Mouse (Mus musculus) testis, postnatal 10 days (tissue): ENCODE data around the gene Atp8a2.

Source experiments
- DNase-seq: peaks from one replicate; pipeline ENCODE4 v3.0.0; 2021; ENCODE audit warnings: low spot score

Atp8a2 gene

DNA sequence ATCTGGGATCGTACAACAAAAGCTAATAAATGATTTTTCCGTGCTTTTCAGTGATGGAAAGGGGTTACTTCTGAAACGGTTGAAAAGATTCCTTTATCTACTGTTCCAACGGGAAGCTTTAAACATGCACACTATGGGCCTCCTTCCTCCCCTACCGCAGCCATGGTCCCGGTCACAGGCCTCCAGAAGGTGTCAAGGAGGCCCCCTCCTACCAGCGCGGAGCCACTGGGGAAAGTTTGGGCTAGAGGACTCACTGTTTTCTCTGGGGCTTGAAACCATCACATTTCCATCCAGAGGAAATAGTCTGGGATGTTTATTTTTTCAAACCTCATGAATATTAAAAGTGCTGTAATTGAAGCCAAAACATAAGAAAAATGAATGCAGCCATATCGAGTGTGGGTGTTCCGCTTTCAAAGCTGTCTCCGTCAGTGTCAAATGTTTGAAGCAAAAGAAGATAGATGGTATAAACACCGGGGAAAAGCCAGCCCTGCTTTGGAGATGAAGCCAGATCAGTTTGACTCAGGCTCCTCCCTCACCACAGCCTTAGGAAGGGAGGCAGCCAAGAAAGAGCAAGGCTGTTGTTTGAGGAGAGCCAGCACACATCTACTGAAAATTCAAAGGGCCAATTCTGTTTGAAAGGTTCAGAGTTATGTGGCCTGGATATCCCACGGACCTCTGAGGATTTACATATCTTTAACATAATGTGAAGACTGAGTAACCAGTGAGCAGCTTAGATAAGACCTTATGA lies 481.1 kb downstream of the Atp8a2 start:
- no peak for DNase-seq

GRCm38 (mm10) chr14:59709505-59710335 lies 487.3 kb downstream of the Atp8a2 start:
- no peak for DNase-seq

- DNase-seq, result no peak
Measured at GRCm38 (mm10) chr14:59708009-59708408, 489.0 kb downstream of the Atp8a2 start.

DNA sequence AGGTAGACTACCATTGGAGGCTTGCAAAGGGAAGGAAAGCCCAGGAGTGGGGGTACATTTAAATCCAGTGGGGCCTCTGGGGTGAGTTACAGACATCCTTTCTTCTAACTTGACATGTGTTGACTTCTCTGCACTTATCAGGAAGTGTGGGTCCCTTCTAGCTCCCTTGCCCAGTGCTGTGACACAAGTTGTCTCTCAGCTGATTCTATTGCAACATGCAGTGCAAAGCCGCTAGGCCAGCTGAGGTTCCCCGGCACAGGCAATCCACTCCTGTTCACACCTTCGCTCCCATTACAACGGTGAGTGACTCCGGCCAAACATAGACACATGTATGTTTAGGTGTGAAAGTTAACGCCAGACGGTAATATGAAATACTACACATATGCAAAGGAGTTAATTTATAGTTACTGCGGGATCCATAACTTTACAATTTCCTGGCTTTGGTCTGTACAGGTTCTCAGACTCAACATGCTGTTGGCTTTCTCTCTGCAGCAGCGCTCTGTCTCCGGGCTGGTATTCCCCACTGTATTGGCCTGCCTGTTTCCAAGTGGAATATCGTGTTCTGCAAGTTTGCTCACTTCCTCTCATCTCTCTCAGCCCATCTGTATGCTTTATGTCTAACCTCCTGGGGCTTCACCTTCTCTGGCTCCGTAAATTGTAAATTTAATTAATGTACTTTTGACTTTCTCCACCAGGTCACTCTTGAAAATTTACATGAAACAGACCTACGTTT lies 491.5 kb downstream of the Atp8a2 start:
- no peak for DNase-seq

DNA sequence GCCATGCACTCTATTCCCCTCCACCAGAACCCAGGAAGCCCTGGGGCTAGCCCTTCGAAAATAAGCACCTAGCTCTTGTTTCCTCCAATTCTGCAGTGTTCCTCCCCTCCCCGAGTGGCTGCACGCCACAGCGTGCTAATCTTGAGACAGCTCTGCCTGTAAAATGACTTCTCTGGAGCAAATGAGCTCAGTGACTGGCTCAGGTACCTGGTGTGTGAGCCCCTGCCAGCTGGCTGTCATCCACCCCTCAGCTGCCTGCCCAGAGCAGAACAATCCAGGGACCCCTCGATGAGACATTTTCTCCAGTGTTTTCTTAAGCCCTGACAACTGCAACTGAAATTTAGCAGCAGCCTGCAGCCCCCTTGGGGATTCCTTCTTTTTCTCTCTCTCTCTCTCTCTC lies 495.5 kb downstream of the Atp8a2 start:
- no peak for DNase-seq

- DNase-seq, result no peak
Measured at GRCm38 (mm10) chr14:59695160-59695559, 501.8 kb downstream of the Atp8a2 start.

- DNase-seq, result no peak
Measured at GRCm38 (mm10) chr14:59692164-59692563, 504.8 kb downstream of the Atp8a2 start.

DNA sequence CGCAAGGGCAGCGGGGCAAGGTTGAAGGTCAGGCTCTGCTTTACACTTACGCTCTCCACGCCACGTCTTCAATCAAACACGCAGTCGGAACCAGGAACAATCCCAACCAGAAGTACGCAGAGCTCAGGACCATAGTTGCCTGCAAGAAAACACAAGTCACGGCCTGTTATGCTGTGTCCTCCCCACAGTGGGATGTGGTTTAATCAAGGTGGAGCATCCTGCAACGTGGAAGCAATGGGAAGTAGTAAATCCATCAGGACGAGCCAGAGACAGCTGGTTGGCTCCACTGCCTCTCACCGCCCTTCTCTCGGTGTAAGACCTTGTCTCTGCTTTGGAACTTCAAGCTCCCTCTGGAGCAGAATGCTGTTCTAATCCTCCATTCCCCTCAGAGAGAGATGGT lies 505.6 kb downstream of the Atp8a2 start:
- DNase-seq, result no peak

DNA sequence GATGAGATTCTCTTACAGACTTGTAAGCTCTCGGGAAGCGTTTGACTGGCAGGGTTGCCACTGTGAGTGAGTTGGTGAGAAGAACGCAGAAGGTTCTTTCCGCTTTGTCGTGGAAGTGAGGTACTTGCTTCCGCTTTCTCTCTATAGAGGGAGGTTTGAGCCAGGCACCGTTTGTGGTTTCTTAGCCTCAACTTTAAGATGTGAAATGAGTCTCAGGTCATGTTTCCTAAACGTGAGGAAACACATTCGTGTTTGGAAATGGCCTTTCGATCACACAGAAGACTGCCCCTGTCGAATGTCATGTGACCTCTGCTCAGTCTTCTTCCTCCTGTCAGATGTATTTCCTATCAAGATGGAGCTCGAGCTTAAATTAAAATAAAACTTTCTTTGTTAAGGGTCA lies 506.0 kb downstream of the Atp8a2 start:
- no peak for DNase-seq

DNA sequence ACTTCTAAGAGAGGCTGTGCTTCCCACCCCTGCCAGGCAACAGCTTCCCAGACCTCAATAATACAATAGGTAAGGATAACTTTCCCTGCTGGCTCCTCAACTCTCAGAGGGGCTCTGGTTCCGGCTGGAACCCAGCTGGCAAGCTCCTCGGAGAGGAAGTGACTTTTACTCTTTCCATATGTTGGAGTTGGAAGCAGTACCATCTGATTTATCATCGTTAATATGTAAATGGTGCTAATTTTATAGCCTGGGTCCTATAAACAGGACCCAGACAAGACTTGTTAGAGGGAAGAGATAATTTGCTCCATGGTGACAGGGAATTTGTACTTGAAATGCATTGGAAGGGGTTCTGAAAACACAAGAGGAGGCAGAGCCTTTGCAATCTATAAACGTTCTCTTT lies 507.4 kb downstream of the Atp8a2 start:
- DNase-seq, result no peak

DNA sequence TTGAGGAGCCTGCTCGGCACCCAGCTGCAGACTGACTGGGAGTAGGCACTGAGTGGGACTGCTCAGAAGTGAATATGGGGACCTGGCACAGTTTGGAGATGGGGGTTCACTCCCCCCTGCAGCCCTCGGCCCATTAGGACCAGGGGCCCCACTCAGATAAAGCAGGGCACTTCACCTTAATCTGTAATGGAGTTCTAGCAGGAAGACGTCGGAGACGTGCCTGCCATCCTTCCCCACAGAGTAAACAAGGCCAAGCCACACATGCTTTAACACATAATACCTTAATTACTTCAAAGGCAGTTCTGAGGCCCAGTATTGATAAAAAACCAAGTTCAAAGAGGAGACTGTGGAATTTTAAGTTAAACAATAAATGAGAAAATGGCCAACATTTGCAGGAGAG lies 510.8 kb downstream of the Atp8a2 start:
- no peak for DNase-seq

DNA sequence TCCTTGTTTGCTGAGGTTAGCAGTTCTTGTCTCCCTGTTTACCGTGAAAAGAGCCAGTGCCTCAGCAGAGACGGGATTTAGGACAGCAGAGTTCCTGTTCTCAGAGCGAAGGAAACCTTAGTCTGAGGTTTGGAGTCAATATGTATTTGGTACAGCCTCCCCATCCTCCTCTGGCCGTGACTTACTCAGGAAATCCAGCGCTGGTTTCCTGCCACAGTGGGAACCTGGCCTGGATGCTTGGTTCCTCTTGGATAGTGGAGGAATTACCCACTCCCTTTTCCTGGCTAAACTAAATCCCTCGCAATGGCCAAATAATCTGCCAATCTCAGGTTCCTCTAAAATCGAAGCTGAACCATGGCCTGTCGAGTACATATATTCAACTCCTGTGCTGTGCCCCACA lies 511.6 kb downstream of the Atp8a2 start:
- DNase-seq, result no peak

DNA sequence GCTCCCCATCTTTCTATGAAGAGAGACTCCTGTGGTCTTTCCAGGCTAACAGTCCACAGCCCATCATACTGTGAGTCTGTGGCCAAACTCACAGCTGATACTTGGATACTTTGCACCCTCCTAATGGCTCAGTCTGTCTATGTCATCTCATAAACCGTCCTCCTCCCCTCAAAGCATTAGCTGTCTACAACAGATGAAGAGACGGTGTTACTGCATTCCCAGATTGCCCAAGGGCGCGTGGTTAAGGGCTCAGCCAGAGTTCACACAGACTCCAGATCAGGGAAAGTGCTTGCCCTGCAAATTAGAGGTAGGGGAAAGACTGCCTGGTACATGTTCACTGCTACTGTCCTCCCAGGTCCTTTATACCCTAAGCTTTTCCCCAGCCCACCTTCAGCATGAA lies 515.1 kb downstream of the Atp8a2 start:
- DNase-seq, result no peak

GRCm38 (mm10) chr14:59677598-59678003 lies 519.4 kb downstream of the Atp8a2 start:
- peak; percentile 65 for DNase-seq

- no peak for DNase-seq
Measured at GRCm38 (mm10) chr14:59675330-59675729, 521.6 kb downstream of the Atp8a2 start.

- no peak for DNase-seq
Measured at GRCm38 (mm10) chr14:59674556-59674955, 522.4 kb downstream of the Atp8a2 start.

GRCm38 (mm10) chr14:59672893-59673515 lies 524.0 kb downstream of the Atp8a2 start:
- no peak for DNase-seq

DNA sequence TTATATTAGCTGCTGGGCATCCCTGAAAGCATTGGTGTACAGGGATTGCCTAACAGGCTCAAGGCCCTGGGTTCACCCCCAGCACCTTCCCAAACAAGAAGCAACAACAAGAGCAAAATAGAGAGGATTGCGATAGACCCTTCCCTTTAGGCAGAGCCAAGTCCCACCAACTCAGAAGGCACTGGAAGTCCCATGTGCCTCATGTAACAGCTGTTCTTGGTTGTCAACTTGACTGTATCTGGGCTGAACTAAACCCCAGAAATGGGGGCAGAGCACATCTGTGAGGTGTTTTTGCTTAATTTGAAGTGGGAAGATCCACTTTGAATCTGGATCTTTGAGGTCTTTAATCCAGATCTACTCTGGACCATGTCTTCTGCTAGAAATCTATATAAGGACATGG lies 539.9 kb downstream of the Atp8a2 start:
- no peak for DNase-seq

DNA sequence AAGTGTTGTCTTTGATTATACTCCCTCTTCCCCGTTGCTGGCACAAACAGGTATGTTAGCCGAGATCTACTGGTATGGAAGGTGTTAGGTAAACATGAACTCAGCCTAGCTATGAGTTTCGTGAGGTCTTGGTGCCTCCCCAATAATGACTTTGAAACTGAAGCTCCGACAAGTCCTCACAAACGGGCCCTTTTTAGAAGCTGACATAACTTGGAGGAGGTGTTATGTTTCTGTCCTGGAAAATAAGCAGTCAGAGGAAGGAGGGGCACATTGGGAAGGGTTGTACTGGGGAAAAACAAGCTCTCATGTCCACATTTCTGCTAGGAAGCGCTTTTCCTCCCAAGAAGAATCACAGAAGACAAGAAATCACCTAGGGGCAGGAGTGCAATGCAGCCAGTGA lies 540.4 kb downstream of the Atp8a2 start:
- no peak for DNase-seq

GRCm38 (mm10) chr14:59649337-59649736 lies 547.6 kb downstream of the Atp8a2 start:
- no peak for DNase-seq

- no peak for DNase-seq
Measured at GRCm38 (mm10) chr14:59648611-59649010, 548.4 kb downstream of the Atp8a2 start.
